Mouse (Mus musculus): ENCODE results near the gene Plcb3. TPM values are rescaled to one million over a fixed set of nuclear protein-coding genes. Genes with fewer than 3 reads are reported as not detected.

Plcb3 gene
- polyA plus RNA-seq, 1 experiment from 2014 or later: 25.0 TPM

- no peak for DNase-seq (ENCODE audit: low spot score)
- Histone ChIP-seq H3K36me3 (ENCODE audit: control insufficient read depth, insufficient read depth, low read length) (no peaks in the 10 kb centered on the region; the same call in 1 of the 2 replicates), H3K4me3 (ENCODE audit: low read depth, low read length) (peak overlapping the region; percentile 45), H3K27ac (ENCODE audit: low read depth, low read length) (no peak overlapping the region), H3K9me3 (ENCODE audit: control insufficient read depth, low read length) (no peaks in the 10 kb centered on the region), H3K9ac (ENCODE audit: low read length) (peak overlapping the region; percentile 58; the same call in 1 of the 2 replicates), H3K4me2 (ENCODE audit: low read depth) (peak overlapping the region; percentile 50), H3K4me1 (ENCODE audit: control insufficient read depth, insufficient read depth, low read length) (peaks cover 15% of the 10 kb centered on the region), H3K27me3 (ENCODE audit: control insufficient read depth, insufficient read depth, low read length) (0 out of 2 replicates have a peak, but pooled peaks cover 7% of the 10 kb centered on the region)
- no peak for ATAC-seq (ENCODE audit: insufficient read depth, low FRiP score, low TSS enrichment)
- WGBS: 12% methylated on average over 15 of the region's 15 CpGs
Observed at GRCm38 (mm10) chr19:6968491-6969271, 7.6 kb downstream of the Plcb3 start.

- no peak overlapping the region for H3K9ac ChIP-seq (ENCODE audit: low read length)
- 0 out of 2 replicates have a peak, but pooled peaks cover 3% of the 10 kb centered on the region for H3K36me3 ChIP-seq (ENCODE audit: control insufficient read depth, insufficient read depth, low read length)
- H3K27ac ChIP-seq (ENCODE audit: low read depth, low read length): no peak overlapping the region
- H3K9me3 ChIP-seq (ENCODE audit: control insufficient read depth, low read length): no peaks in the 10 kb centered on the region
- H3K4me3 ChIP-seq (ENCODE audit: low read depth, low read length): no peak overlapping the region
- WGBS: 84% methylated on average over 10 of the region's 10 CpGs
- ATAC-seq (ENCODE audit: insufficient read depth, low FRiP score, low TSS enrichment) (no peak), DNase-seq (ENCODE audit: low spot score) (no peak)
- H3K4me1 ChIP-seq (ENCODE audit: control insufficient read depth, insufficient read depth, low read length): peaks cover 4% of the 10 kb centered on the region; the same call in 1 of the 2 replicates
- H3K4me2 ChIP-seq (ENCODE audit: low read depth): no peak overlapping the region
- H3K27me3 ChIP-seq (ENCODE audit: control insufficient read depth, insufficient read depth, low read length): no peaks in the 10 kb centered on the region
Observed at GRCm38 (mm10) chr19:6956461-6956860, 19.8 kb downstream of the Plcb3 start.

- H3K4me2 ChIP-seq (ENCODE audit: low read depth): no peak overlapping the region
- H3K27ac ChIP-seq (ENCODE audit: low read depth, low read length): no peak overlapping the region
- 0 out of 2 replicates have a peak, but pooled peaks cover 3% of the 10 kb centered on the region for H3K36me3 ChIP-seq (ENCODE audit: control insufficient read depth, insufficient read depth, low read length)
- no peak overlapping the region for H3K9ac ChIP-seq (ENCODE audit: low read length)
- WGBS: 87% methylated on average over 7 of the region's 7 CpGs
- no peak overlapping the region for H3K4me3 ChIP-seq (ENCODE audit: low read depth, low read length)
- no peaks in the 10 kb centered on the region for H3K27me3 ChIP-seq (ENCODE audit: control insufficient read depth, insufficient read depth, low read length)
- peaks cover 4% of the 10 kb centered on the region; the same call in 1 of the 2 replicates for H3K4me1 ChIP-seq (ENCODE audit: control insufficient read depth, insufficient read depth, low read length)
- DNase-seq (ENCODE audit: low spot score) (no peak), ATAC-seq (ENCODE audit: insufficient read depth, low FRiP score, low TSS enrichment) (no peak)
- no peaks in the 10 kb centered on the region for H3K9me3 ChIP-seq (ENCODE audit: control insufficient read depth, low read length)
Observed at GRCm38 (mm10) chr19:6955424-6955823, 20.8 kb downstream of the Plcb3 start.

- Histone ChIP-seq H3K9ac (ENCODE audit: low read length) (no peak overlapping the region), H3K4me1 (ENCODE audit: control insufficient read depth, insufficient read depth, low read length) (peaks cover 10% of the 10 kb centered on the region), H3K4me2 (ENCODE audit: low read depth) (no peak overlapping the region), H3K9me3 (ENCODE audit: control insufficient read depth, low read length) (no peaks in the 10 kb centered on the region), H3K36me3 (ENCODE audit: control insufficient read depth, insufficient read depth, low read length) (0 out of 2 replicates have a peak, but pooled peaks cover 3% of the 10 kb centered on the region), H3K4me3 (ENCODE audit: low read depth, low read length) (no peak overlapping the region), H3K27ac (ENCODE audit: low read depth, low read length) (no peak overlapping the region), H3K27me3 (ENCODE audit: control insufficient read depth, insufficient read depth, low read length) (no peaks in the 10 kb centered on the region)
- DNase-seq (ENCODE audit: low spot score) (no peak), ATAC-seq (ENCODE audit: insufficient read depth, low FRiP score, low TSS enrichment) (no peak)
- WGBS: 60% methylated on average over 9 of the region's 9 CpGs
Observed at GRCm38 (mm10) chr19:6954046-6954445, 22.2 kb downstream of the Plcb3 start.

GRCm38 (mm10) chr19:6952712-6953037 lies 23.6 kb downstream of the Plcb3 start:
- H3K4me3 ChIP-seq (ENCODE audit: low read depth, low read length): peak overlapping the region; percentile 63
- H3K4me1 ChIP-seq (ENCODE audit: control insufficient read depth, insufficient read depth, low read length): peaks cover 10% of the 10 kb centered on the region
- ATAC-seq (ENCODE audit: insufficient read depth, low FRiP score, low TSS enrichment) (no peak), DNase-seq (ENCODE audit: low spot score) (no peak)
- WGBS: 34% methylated on average over 3 of the region's 3 CpGs
- H3K9ac ChIP-seq (ENCODE audit: low read length): peak overlapping the region; percentile 86
- H3K9me3 ChIP-seq (ENCODE audit: control insufficient read depth, low read length): no peaks in the 10 kb centered on the region
- no peaks in the 10 kb centered on the region for H3K36me3 ChIP-seq (ENCODE audit: control insufficient read depth, insufficient read depth, low read length)
- H3K4me2 ChIP-seq (ENCODE audit: low read depth): peak overlapping the region; percentile 81
- no peaks in the 10 kb centered on the region for H3K27me3 ChIP-seq (ENCODE audit: control insufficient read depth, insufficient read depth, low read length)
- no peak overlapping the region for H3K27ac ChIP-seq (ENCODE audit: low read depth, low read length)

- ATAC-seq (ENCODE audit: insufficient read depth, low FRiP score, low TSS enrichment) (peak; percentile 43), DNase-seq (ENCODE audit: low spot score) (peak; percentile 56)
- Histone ChIP-seq H3K27me3 (ENCODE audit: control insufficient read depth, insufficient read depth, low read length) (no peaks in the 10 kb centered on the region), H3K4me3 (ENCODE audit: low read depth, low read length) (peak overlapping the region; percentile 63), H3K4me2 (ENCODE audit: low read depth) (peak overlapping the region; percentile 81), H3K9ac (ENCODE audit: low read length) (peak overlapping the region; percentile 86), H3K27ac (ENCODE audit: low read depth, low read length) (peak overlapping the region; percentile 97), H3K9me3 (ENCODE audit: control insufficient read depth, low read length) (no peaks in the 10 kb centered on the region), H3K36me3 (ENCODE audit: control insufficient read depth, insufficient read depth, low read length) (no peaks in the 10 kb centered on the region), H3K4me1 (ENCODE audit: control insufficient read depth, insufficient read depth, low read length) (peaks cover 10% of the 10 kb centered on the region)
- WGBS: 4% methylated on average over 31 of the region's 31 CpGs
Observed at GRCm38 (mm10) chr19:6951994-6952711, 24.1 kb downstream of the Plcb3 start.

- peak overlapping the region; percentile 81 for H3K4me2 ChIP-seq (ENCODE audit: low read depth)
- peak overlapping the region; percentile 97 for H3K27ac ChIP-seq (ENCODE audit: low read depth, low read length)
- peaks cover 10% of the 10 kb centered on the region for H3K4me1 ChIP-seq (ENCODE audit: control insufficient read depth, insufficient read depth, low read length)
- DNase-seq (ENCODE audit: low spot score) (peak; percentile 94), ATAC-seq (ENCODE audit: insufficient read depth, low FRiP score, low TSS enrichment) (peak; percentile 74)
- peak overlapping the region; percentile 86 for H3K9ac ChIP-seq (ENCODE audit: low read length)
- H3K9me3 ChIP-seq (ENCODE audit: control insufficient read depth, low read length): no peaks in the 10 kb centered on the region
- no peaks in the 10 kb centered on the region for H3K36me3 ChIP-seq (ENCODE audit: control insufficient read depth, insufficient read depth, low read length)
- H3K27me3 ChIP-seq (ENCODE audit: control insufficient read depth, insufficient read depth, low read length): no peaks in the 10 kb centered on the region
- WGBS: under 1% methylated on average over 35 of the region's 35 CpGs
- H3K4me3 ChIP-seq (ENCODE audit: low read depth, low read length): peak overlapping the region; percentile 63
Observed at GRCm38 (mm10) chr19:6951381-6951968, 24.8 kb downstream of the Plcb3 start.

GRCm38 (mm10) chr19:6950613-6951153 lies 25.6 kb downstream of the Plcb3 start:
- peak; percentile 61 for ATAC-seq (ENCODE audit: insufficient read depth, low FRiP score, low TSS enrichment)
- H3K4me3 ChIP-seq (ENCODE audit: low read depth, low read length): peak overlapping the region; percentile 63
- peaks cover 10% of the 10 kb centered on the region for H3K4me1 ChIP-seq (ENCODE audit: control insufficient read depth, insufficient read depth, low read length)
- DNase-seq (ENCODE audit: low spot score): peak; percentile 72
- peak overlapping the region; percentile 97 for H3K27ac ChIP-seq (ENCODE audit: low read depth, low read length)
- 0% methylated on average over 28 of the region's 28 CpGs for WGBS
- H3K9me3 ChIP-seq (ENCODE audit: control insufficient read depth, low read length): no peaks in the 10 kb centered on the region
- H3K4me2 ChIP-seq (ENCODE audit: low read depth): peak overlapping the region; percentile 81
- no peaks in the 10 kb centered on the region for H3K27me3 ChIP-seq (ENCODE audit: control insufficient read depth, insufficient read depth, low read length)
- peak overlapping the region; percentile 86 for H3K9ac ChIP-seq (ENCODE audit: low read length)
- H3K36me3 ChIP-seq (ENCODE audit: control insufficient read depth, insufficient read depth, low read length): no peaks in the 10 kb centered on the region

Data from neural tube, embryonic 11.5 days (tissue).